Mouse (Mus musculus) bone marrow, adult 2 months (tissue): ENCODE data around the gene Lpgat1.

Experiments used
- CTCF ChIP-seq: fragments of 200-500 bp; IDR thresholded peaks from 2 replicates; pipeline ENCODE4 v1.5.1; 2011; ENCODE audit warnings: low read length, control low read depth; ENCODE audit not compliant: control insufficient read depth, insufficient read depth
- POLR2A ChIP-seq: fragments of 200-500 bp; IDR thresholded peaks from 2 replicates; pipeline ENCODE4 v1.6.1; 2011; ENCODE audit warnings: low read depth, mild to moderate bottlenecking, control low read depth, low read length, borderline replicate concordance; ENCODE audit not compliant: control insufficient read depth

DNA sequence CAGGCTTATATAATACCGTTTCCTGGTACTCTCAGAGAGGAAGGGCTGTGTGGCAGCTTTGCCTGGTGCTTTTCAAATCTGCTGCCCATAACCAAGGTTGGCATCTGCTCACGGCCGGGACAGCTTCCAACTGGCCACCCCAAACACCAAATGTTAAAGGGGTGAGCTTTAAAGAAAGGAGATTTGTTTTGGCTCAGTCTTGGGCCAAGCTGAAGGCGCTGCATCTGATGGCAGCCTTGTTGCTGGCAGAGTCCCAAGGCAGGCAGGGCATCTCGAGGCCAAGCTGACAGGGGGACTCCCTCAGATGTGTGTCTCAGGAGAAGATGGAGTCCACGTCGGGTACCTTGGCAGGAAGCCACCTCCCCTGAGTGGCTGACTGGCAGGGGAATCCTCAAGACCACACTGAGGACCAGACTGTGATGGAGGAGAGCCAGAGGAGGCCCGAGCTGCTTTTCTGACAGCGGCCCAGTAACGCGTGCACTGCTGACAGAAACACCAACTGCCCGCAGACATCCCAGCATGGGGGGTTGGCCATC is 91.1 kb downstream of the Lpgat1 start:
- TF ChIP-seq CTCF = no peak
- no peak for TF ChIP-seq POLR2A
